Mouse (Mus musculus) yolk sac, embryonic 10.5 days (tissue): ENCODE measurements around the gene Olfr839-ps1.

Source experiments
- DNase-seq: peaks from one replicate; pipeline ENCODE4 v3.0.0-alpha.2; 2017; ENCODE audit warnings: low spot score

Gene Olfr839-ps1

DNA sequence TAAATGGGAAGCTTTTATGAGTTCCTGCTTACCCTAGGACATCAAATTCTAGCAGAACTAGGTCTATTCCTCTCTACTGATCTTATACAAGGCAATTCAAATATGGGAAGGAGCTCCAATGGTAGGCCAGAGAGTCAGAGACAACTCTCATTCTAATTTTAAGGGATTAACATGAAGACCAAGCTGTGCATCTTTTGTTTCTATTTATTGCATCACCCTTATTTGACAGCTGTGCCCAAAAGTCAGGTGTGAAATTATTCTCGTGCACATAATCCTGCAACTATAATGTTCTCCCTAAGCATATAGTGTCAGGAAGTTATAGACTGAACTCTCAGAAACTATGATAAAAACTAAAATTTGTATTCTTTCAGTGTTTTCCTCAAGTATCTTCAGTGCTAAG, at the start of gene Olfr839-ps1:
Gene Olfr839-ps1, minus strand, starts transcription at position 101 of the 400 bp plus-strand sequence.
- no peak for DNase-seq

DNA sequence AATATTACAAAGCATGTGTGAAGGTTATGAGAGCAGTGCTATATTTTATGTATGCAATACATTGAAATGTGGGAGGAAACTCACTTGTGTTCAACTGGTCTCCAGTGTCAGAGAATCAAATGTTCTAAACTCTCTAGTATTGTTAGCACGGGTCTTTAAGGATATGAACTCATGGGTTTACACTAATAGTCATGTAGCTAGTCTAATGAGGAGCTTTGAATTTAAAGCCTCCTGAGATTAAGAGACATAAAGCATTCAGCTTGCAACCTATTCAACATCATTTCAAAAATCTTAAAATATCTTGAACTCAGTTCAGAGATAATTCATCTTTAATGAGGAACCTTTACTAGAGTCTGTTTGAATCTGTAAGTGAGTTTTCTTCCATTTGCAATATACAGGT, 41.1 kb downstream of the Olfr839-ps1 start, which contains the start of gene Olfr837:
Gene Olfr837, plus strand, starts transcription at position 301 of the 400 bp plus-strand sequence.
- no peak for DNase-seq

DNA sequence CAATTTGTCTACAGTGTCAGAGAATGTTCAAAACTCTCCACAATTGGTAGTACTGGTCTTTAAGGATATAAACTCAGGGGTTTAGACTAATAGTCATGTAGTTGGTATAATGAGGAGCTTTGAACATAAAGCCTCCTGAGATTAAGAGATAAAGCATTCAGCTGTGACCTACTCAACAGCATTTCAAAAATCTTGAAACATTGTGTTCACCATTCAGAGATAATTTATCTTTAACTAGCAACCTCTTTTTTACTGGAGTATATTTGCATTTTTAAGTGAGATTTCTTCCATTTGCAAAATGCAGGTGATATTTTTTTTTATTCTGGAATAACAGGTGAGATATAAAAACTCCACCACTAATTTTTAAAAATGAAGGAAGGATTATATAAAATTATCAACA, 57.0 kb downstream of the Olfr839-ps1 start, which contains the start of gene Olfr836:
Gene Olfr836, plus strand, starts transcription at position 301 of the 400 bp plus-strand sequence.
- no peak for DNase-seq
